19 mouse cellular contexts compared by ENCODE assay signal in the genomic region with DNA sequence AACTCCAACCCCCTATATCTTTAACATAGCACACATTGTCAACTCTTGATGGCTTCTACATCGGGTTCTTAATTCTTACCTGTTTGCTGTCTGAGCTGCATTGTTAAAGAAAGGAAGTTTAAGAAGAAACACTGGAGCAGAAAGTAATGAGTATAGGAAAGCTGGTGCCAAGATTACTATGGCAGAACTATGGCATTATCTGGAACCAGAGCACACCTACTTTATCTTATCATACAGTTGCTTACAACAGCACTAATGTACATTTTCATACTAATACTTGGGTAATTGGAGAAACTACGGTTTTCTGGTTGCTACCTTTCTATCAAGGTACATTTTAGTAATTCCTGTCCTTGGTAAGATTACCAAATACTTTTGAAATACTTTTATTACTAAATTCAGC. TPM values are rescaled to one million over a fixed set of nuclear protein-coding genes. Genes with fewer than 3 reads are reported as not detected.
DNase-seq lines count a peak whose midpoint lies in the region; ATAC-seq and TF ChIP-seq lines count a peak whose summit lies in the region.
"Had no signal": no experiment of that assay in that cellular context is flagged by ENCODE, and none has a peak within 500 bp of the region (broad histone marks: within the 10 kb centered on the region; RNA-seq: fewer than 3 reads in every experiment).

No protein-coding gene starts in this region.

- TF ChIP-seq CTCF in liver, embryonic 14.5 days (IDR thresholded peaks at IDR 0.05; ENCODE audit: low read depth): no peak

- intact Hi-C loops in heart, postnatal 10 days (cut with DNase I): no loop called here

- no peaks in the 10 kb centered on the region for H3K9me3 ChIP-seq in erythroblast, embryonic 14.5 days (ENCODE audit: control insufficient read depth, low read length)
- no peaks in the 10 kb centered on the region for H3K9me3 ChIP-seq in liver, embryonic 14.5 days (ENCODE audit: control insufficient read depth, low read length)
- H3K9me3 ChIP-seq: embryonic facial prominence, embryonic 13.5 days; heart, embryonic 10.5 days; hindbrain, embryonic 13.5 days had no signal

- peak; percentile 39 for DNase-seq in c-Kit-negative CD71-positive TER-119-positive erythroid progenitor cells, embryonic 14.5 days (ENCODE audit: low read depth, low spot score)
- DNase-seq in liver, embryonic 14.5 days (ENCODE audit: low read depth in 3 of 3, low spot score in 3 of 3): peak; percentile 39 to 41 (median 40)
- DNase-seq in heart, postnatal 10 days: no peak
- DNase-seq in thymus, postnatal 0 days (ENCODE audit: low spot score): no peak
- DNase-seq: adrenal gland, adult 8-10 months; adrenal gland, postnatal 36 days; cerebellum, adult 11-12 months; cerebellum, adult 9-10 months; cerebellum, postnatal 25 days; gastrocnemius, postnatal 10 days; heart, postnatal 14 days had no signal

- H3K9ac ChIP-seq in liver, embryonic 14.5 days (replicated peaks): peak overlapping the region; percentile 54
- H3K9ac ChIP-seq: embryonic facial prominence, embryonic 13.5 days; hindbrain, embryonic 13.5 days had no signal

- no peaks in the 10 kb centered on the region for H3K27me3 ChIP-seq in erythroblast, embryonic 14.5 days (ENCODE audit: control insufficient read depth)
- H3K27me3 ChIP-seq in liver, embryonic 14.5 days (ENCODE audit: control insufficient read depth, insufficient read depth, low read length): no peaks in the 10 kb centered on the region
- H3K27me3 ChIP-seq: CH12.LX; embryonic facial prominence, embryonic 13.5 days; hindbrain, embryonic 13.5 days had no signal

- peak overlapping the region; percentile 44 for H3K4me3 ChIP-seq in erythroblast, embryonic 14.5 days (replicated peaks)
- H3K4me3 ChIP-seq in liver, embryonic 14.5 days (ENCODE audit: insufficient read depth in 1 of 2, low read depth in 2 of 2, low read length in 2 of 2): peak overlapping the region in 1 of 2 experiments; percentile 8; a peak in 1 of 4 replicates
- H3K4me3 ChIP-seq: embryonic facial prominence, embryonic 13.5 days; heart, embryonic 10.5 days; hindbrain, embryonic 13.5 days had no signal

- peak; percentile 75 for TF ChIP-seq EP300 in liver, embryonic 14.5 days (IDR thresholded peaks at IDR 0.05; ENCODE audit: low read depth)

- 40% methylated on average over 2 of the region's 2 CpGs for WGBS in liver, embryonic 14.5 days (ENCODE audit: insufficient replicate concordance)

- H3K4me1 ChIP-seq in erythroblast, embryonic 14.5 days (ENCODE audit: control insufficient read depth): peaks cover 78% of the 10 kb centered on the region
- H3K4me1 ChIP-seq in liver, embryonic 14.5 days (replicated peaks; ENCODE audit: control insufficient read depth in 2 of 2, insufficient read depth in 2 of 2, low read length in 1 of 2): peaks cover 37 to 42% of the 10 kb centered on the region in 2 experiments
- H3K4me1 ChIP-seq: embryonic facial prominence, embryonic 13.5 days; hindbrain, embryonic 13.5 days had no signal

- peak overlapping the region; percentile 91 for H3K27ac ChIP-seq in liver, embryonic 14.5 days
- H3K27ac ChIP-seq: embryonic facial prominence, embryonic 13.5 days; heart, embryonic 10.5 days; hindbrain, embryonic 13.5 days had no signal

- H3K4me2 ChIP-seq in liver, embryonic 14.5 days (ENCODE audit: low read depth): peak overlapping the region; percentile 64
- H3K4me2 ChIP-seq: embryonic facial prominence, embryonic 13.5 days; hindbrain, embryonic 13.5 days had no signal

- H3K36me3 ChIP-seq in erythroblast, embryonic 14.5 days (ENCODE audit: control insufficient read depth): peaks cover 73% of the 10 kb centered on the region
- H3K36me3 ChIP-seq in liver, embryonic 14.5 days (replicated peaks; ENCODE audit: control insufficient read depth, insufficient read depth, low read depth): peaks cover 3% of the 10 kb centered on the region
- H3K36me3 ChIP-seq: heart, embryonic 10.5 days had no signal

- peak; percentile 49; the same call in 1 of the 2 replicates for ATAC-seq in liver, embryonic 14.5 days (ENCODE audit: insufficient read depth)
- peak; percentile 32; the same call in 1 of the 2 replicates for ATAC-seq in megakaryocyte progenitor cell, adult 5-6 weeks (replicated peaks; ENCODE audit: poor library complexity)
- ATAC-seq in inflammation-experienced regulatory T-cells, adult 6 months: no peak
- ATAC-seq: forebrain, embryonic 16.5 days had no signal

RNA-seq across cellular contexts. Expression of a gene that starts 29.8 kb away (rescaled TPM):
- 7.4 and 7.5 TPM in 2 replicates for polyA plus RNA-seq in erythroblast, embryonic 14.5 days (2012)
- polyA plus RNA-seq in liver, embryonic 14.5 days (2012; rRNA removed): 15.2 and 18.8 TPM in 2 replicates
- 23.0 and 29.8 TPM in 2 replicates for polyA plus RNA-seq in liver, embryonic 14.5 days (2014; fragmentation: Nextera tagmentation; extraction: Ambion mirVana)
- 23.9 and 24.0 TPM in 2 replicates for total RNA-seq in megakaryocyte progenitor cell, adult 5-6 weeks (2015)
- total RNA-seq in megakaryocyte progenitor cell, adult 5-6 weeks (2017): 42.6 and 48.5 TPM in 2 replicates
- total RNA-seq in heart, postnatal 10 days (2021): 10 to 100 TPM; 69.7 to 73.3 TPM
- 10 to 100 TPM; 23.4 to 41.3 (median 30.9) TPM for polyA plus RNA-seq in inflammation-experienced regulatory T-cells, adult 6 months (2017; shearing (Covaris generic))
- 38.1 and 43.7 TPM in 2 replicates for polyA plus RNA-seq in thymus, postnatal 0 days (2015; fragmentation: Nextera tagmentation; extraction: Ambion mirVana)

RNA-seq across cellular contexts. Expression of a gene that starts 29.9 kb away (rescaled TPM):
- 0.71 and 1.1 TPM in 2 replicates for polyA plus RNA-seq in erythroblast, embryonic 14.5 days (2012)
- 5.2 and 6.8 TPM in 2 replicates for polyA plus RNA-seq in liver, embryonic 14.5 days (2012; rRNA removed)
- 28.2 and 28.8 TPM in 2 replicates for polyA plus RNA-seq in liver, embryonic 14.5 days (2014; fragmentation: Nextera tagmentation; extraction: Ambion mirVana)
- total RNA-seq in megakaryocyte progenitor cell, adult 5-6 weeks (2015): 12.3 and 14.0 TPM in 2 replicates
- total RNA-seq in megakaryocyte progenitor cell, adult 5-6 weeks (2017): 13.5 and 15.5 TPM in 2 replicates
- 10 to 100 TPM; 10.7 to 13.7 TPM for total RNA-seq in heart, postnatal 10 days (2021)
- 10 to 100 TPM; 23.0 to 46.0 (median 23.9) TPM for polyA plus RNA-seq in inflammation-experienced regulatory T-cells, adult 6 months (2017; shearing (Covaris generic))
- 23.5 and 25.1 TPM in 2 replicates for polyA plus RNA-seq in thymus, postnatal 0 days (2015; fragmentation: Nextera tagmentation; extraction: Ambion mirVana)

Comparison
In these comparisons a context has a peak if more than half of its experiments do, and no peak if none do; other contexts are left out.
1. DNase-seq: peak in c-Kit-negative CD71-positive TER-119-positive erythroid progenitor cells, embryonic 14.5 days (single experiment) and liver, embryonic 14.5 days (3 of 3); none in heart, postnatal 10 days (0 of 2) and thymus, postnatal 0 days (single experiment).